Mouse (Mus musculus): ENCODE measurements at regions not wholly inside any gene's neighbourhood (a gene's known extent, or its start where the extent isn't known, plus 50 kb on each side); places are given as distances from the start of the nearest gene placed in this dataset.

GRCm38 (mm10) chr10:44873642-44874285 is 193.2 kb upstream of the Prep start:
- Histone ChIP-seq H3K9me3 (replicated peaks; ENCODE audit: insufficient read depth, low read length) (no peaks in the 10 kb centered on the region), H3K9ac (ENCODE audit: control insufficient read depth, low read depth, low read length, poor library complexity, severe bottlenecking) (no peak overlapping the region), H3K79me2 (ENCODE audit: control insufficient read depth, insufficient read depth, low read length, poor library complexity) (no peaks in the 10 kb centered on the region), H3K36me3 (ENCODE audit: control insufficient read depth in 1 of 2, insufficient read depth in 2 of 2, low read length in 2 of 2) (no peaks in the 10 kb centered on the region; a peak in 1 of 4 replicates), H3K27me3 (ENCODE audit: control insufficient read depth in 1 of 2, insufficient read depth in 2 of 2, low read length in 2 of 2) (no peaks in the 10 kb centered on the region; a peak in 1 of 4 replicates), H3K4me1 (ENCODE audit: control insufficient read depth in 1 of 2, insufficient read depth in 2 of 2, low read length in 2 of 2) (no peaks in the 10 kb centered on the region), H3K4me3 (ENCODE audit: control insufficient read depth in 1 of 2, insufficient read depth in 1 of 2, low read depth in 2 of 2, low read length in 2 of 2) (no peak overlapping the region), H3K27ac (ENCODE audit: control insufficient read depth, low read depth, low read length) (no peak overlapping the region)
- TF ChIP-seq RCOR1 (IDR thresholded peaks at IDR 0.05; ENCODE audit: low read depth, low read length) (no peak), SIN3A (IDR thresholded peaks at IDR 0.05; ENCODE audit: low read length) (no peak), SMC3 (IDR thresholded peaks at IDR 0.05; ENCODE audit: low read depth, low read length) (no peak), TBP (IDR thresholded peaks at IDR 0.05; ENCODE audit: low read depth, low read length) (no peak), KAT2A (conservative IDR thresholded peaks at IDR 0.05; ENCODE audit: low read depth, low read length) (no peak), MYC (IDR thresholded peaks at IDR 0.05; ENCODE audit: low read depth, low read length) (no peak), E2F4 (IDR thresholded peaks at IDR 0.05; ENCODE audit: borderline replicate concordance, low read depth, low read length) (no peak), GATA1 (IDR thresholded peaks at IDR 0.05; ENCODE audit: low read depth, low read length) (no peak), CTCF (IDR thresholded peaks at IDR 0.05 in 2 of 3, conservative IDR thresholded peaks at IDR 0.05 in 1 of 3; ENCODE audit: control insufficient read depth in 1 of 3, insufficient read depth in 1 of 3, low read depth in 2 of 3, low read length in 3 of 3, poor library complexity in 1 of 3, severe bottlenecking in 1 of 3) (no peak), POLR2A (IDR thresholded peaks at IDR 0.05; ENCODE audit: control insufficient read depth in 1 of 2, insufficient read depth in 1 of 2, low read depth in 1 of 2, low read length in 2 of 2, poor library complexity in 1 of 2) (no peak), MXI1 (IDR thresholded peaks at IDR 0.05; ENCODE audit: low read depth, low read length) (no peak), TCF12 (IDR thresholded peaks at IDR 0.05; ENCODE audit: low read depth, low read length) (no peak), ZKSCAN1 (IDR thresholded peaks at IDR 0.05; ENCODE audit: low read depth, low read length) (no peak)
- DNase-seq (ENCODE audit: low read depth, low spot score) = no peak

- no peak overlapping the region for H3K9ac ChIP-seq (ENCODE audit: control insufficient read depth, low read depth, low read length, poor library complexity, severe bottlenecking)
- H3K9me3 ChIP-seq (replicated peaks; ENCODE audit: insufficient read depth, low read length) = no peaks in the 10 kb centered on the region
- TF ChIP-seq TCF12 (IDR thresholded peaks at IDR 0.05; ENCODE audit: low read depth, low read length) = no peak
- TF ChIP-seq RCOR1 (IDR thresholded peaks at IDR 0.05; ENCODE audit: low read depth, low read length) = no peak
- TF ChIP-seq MAFK (IDR thresholded peaks at IDR 0.05; ENCODE audit: borderline replicate concordance, low read depth, low read length) = no peak
- no peak for TF ChIP-seq CHD1 (IDR thresholded peaks at IDR 0.05; ENCODE audit: low read depth, low read length)
- TF ChIP-seq GABPA (IDR thresholded peaks at IDR 0.05; ENCODE audit: low read depth, low read length) = no peak
- no peak for TF ChIP-seq POLR2AphosphoS5 (IDR thresholded peaks at IDR 0.05; ENCODE audit: borderline replicate concordance, low read depth, low read length)
- no peak for TF ChIP-seq TBP (IDR thresholded peaks at IDR 0.05; ENCODE audit: low read depth, low read length)
- no peak for DNase-seq (ENCODE audit: low read depth, low spot score)
- no peak overlapping the region for H3K27ac ChIP-seq (ENCODE audit: control insufficient read depth, low read depth, low read length)
- H3K4me1 ChIP-seq (ENCODE audit: control insufficient read depth in 1 of 2, insufficient read depth in 2 of 2, low read length in 2 of 2) = no peaks in the 10 kb centered on the region
- H3K4me3 ChIP-seq (ENCODE audit: control insufficient read depth in 1 of 2, insufficient read depth in 1 of 2, low read depth in 2 of 2, low read length in 2 of 2) = no peak overlapping the region
- H3K36me3 ChIP-seq (ENCODE audit: control insufficient read depth in 1 of 2, insufficient read depth in 2 of 2, low read length in 2 of 2) = no peaks in the 10 kb centered on the region
- H3K79me2 ChIP-seq (ENCODE audit: control insufficient read depth, insufficient read depth, low read length, poor library complexity) = no peaks in the 10 kb centered on the region
- no peaks in the 10 kb centered on the region for H3K27me3 ChIP-seq (ENCODE audit: control insufficient read depth in 1 of 2, insufficient read depth in 2 of 2, low read length in 2 of 2)
Measured at GRCm38 (mm10) chr10:44864191-44864747, 202.7 kb upstream of the Prep start.

Measured in MEL (cell line).